Mouse (Mus musculus): ENCODE results near the gene Cyp2s1.

GRCm38 (mm10) chr7:25794775-25795174 is 21.9 kb downstream of the Cyp2s1 start:
- TF ChIP-seq POLR2A (IDR thresholded peaks at IDR 0.05; ENCODE audit: low read depth, low read length) = no peak
- no peak for TF ChIP-seq CTCF (conservative IDR thresholded peaks at IDR 0.05; ENCODE audit: insufficient read depth, insufficient read length, low read depth, low read length)
